Mouse (Mus musculus): ENCODE measurements around the gene Mllt11. TPM values are rescaled to one million over a fixed set of nuclear protein-coding genes. Genes with fewer than 3 reads are reported as not detected.

The Mllt11 gene
- total RNA-seq, 2 experiments from 2014 or later, result 265 to 266 TPM

DNA sequence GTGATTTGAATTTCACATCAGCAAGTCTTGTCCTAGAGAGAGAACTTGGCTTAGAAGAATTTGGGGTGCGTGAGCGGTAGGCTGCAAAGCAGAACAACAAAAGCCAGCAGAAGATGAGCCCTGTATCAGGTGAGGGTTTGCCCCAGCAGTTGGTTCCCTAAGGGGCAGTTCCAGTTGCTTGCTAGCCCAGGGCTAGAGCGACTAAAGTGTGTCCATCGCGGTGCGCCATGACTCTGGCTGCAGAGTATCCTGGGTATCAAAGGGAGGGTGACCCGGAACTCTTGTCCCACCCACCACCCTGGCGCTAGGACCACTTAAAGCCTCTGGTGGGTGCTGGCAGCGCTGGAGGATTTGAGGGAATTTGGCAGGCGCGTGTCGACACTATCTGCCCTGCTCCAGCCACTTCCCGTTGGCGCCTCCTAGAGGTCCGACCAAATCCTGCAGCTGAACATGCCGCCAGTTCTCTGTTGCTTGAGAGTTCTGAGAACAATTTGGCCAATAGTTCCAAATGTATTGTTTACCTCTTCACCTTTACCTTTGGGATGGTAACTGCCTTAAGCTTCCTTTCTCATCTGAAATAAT, 57.9 kb downstream of the Mllt11 start:
- DNase-seq (ENCODE audit: low spot score in 2 of 2), result peak; percentile 79 to 83

DNA sequence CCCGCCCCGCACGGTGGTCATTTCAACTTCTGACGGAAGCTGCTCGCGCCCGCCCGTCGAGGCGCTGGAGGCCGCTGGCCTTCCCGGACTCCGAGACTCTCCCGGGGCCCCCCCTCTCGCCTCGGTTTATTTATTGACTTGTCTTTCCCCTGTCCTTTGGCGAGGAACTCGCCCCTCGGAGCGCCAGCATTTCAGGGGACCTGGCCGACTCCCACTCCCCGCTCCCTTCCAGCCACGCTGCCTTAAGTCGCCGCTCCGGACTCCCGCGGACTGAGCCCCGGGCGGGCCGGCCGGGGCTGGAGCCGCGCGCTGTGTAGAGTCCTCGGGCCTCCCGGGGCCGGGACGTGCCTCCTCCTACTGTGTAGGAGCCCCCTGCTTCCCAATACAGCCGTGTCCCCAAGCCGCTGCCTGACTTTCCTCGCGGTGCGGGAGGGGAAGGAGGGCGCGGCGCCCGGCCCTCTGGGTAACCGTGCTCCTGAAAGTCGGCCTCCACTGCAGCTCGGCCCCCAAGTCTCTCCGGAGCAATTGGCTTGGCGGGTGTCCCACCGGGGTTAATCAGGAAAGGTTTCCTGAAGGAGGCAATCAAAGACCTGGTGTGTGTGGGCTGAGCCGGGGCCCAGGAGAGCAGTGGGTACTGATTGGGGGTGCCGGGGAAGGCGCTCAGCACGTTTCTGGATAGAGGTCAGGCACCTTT, 58.6 kb downstream of the Mllt11 start:
- DNase-seq (ENCODE audit: low spot score in 2 of 2), result no peak

DNA sequence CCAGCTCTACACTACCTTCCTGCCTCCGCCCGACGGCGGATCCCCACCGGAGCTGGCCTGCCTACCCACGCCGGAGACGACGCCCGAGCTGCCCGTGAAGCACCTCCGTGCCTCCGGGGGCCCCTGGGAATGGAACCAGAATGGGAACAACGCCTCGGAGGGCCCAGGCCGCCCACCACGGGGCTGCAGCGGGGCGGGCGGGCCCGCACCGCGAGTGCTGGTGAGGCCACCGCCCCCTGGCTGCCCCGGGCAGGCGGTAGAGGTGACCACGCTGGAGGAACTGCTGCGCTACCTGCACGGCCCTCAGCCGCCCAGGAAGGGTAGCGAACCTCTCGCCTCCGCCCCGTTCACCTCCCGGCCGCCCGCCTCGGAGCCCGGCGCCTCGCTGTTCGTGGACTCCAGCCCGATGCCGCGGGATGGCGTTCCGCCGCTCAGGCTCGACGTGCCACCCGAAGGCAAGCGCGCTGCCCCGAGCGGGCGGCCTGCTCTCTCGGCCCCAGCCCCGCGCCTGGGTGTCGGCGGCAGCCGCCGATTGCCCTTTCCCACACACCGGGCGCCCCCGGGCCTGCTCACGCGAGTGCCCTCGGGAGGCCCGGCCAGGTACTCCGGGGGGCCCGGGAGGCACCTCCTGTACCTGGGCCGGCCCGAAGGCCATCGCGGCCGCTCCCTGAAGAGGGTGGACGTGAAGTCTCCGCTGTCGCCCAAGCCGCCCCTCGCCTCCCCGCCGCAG, 59.3 kb downstream of the Mllt11 start:
- DNase-seq (ENCODE audit: low spot score in 2 of 2), result no peak

DNA sequence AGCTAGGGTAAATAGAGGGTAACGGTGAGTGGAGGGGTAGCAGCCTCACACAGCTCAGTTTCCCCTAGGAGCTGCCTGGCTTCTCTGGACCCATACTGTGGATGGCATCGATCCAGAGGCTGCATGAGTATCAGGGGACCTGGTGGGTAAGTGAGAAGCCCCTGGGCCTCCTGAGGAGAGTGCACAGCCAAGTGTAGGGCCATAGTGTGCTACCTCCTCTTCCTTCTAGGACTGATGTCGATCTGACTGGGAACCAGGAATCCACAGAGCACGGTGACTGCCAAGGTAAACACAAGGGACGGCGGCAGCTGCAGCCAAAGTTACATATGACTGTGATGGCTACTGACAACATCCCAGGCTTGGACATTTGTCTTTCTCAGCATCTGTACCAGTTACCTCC, 60.9 kb downstream of the Mllt11 start:
- DNase-seq (ENCODE audit: low spot score in 2 of 2), result no peak

DNA sequence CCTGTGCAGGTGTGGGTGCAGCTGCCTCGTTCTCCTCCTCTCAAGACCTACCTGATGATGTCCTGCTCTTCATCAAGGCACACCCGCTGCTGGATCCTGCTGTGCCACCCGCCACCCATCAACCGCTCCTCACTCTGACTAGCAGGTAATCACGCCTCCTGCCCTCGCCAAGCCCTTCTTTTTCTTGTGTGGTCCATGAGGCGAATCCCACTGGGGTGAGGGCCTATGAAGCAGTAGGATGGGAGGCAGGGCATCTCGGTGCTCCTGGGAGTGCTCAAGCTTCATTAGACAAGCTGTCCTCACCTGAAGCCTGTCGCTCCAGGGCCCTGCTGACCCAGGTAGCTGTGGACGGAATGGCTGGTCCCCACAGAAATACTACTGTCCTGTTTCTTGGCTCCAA, 62.0 kb downstream of the Mllt11 start:
- DNase-seq (ENCODE audit: low spot score in 2 of 2), result no peak

Other genes with a start within 250 kb of the Mllt11 start
- gene Zfp687, start 216.7 kb downstream of the Mllt11 start, total RNA-seq (2021), result 10 to 100 TPM; 23.1 to 24.6 TPM
- gene Psmd4, start 189.6 kb downstream of the Mllt11 start, total RNA-seq (2021), result 100 to 1,000 TPM; 165 to 171 TPM
- 10 to 100 TPM; 53.1 to 61.1 TPM for gene Pip5k1a, start 125.2 kb downstream of the Mllt11 start, total RNA-seq (2021)
- 10 to 100 TPM; 41.7 to 44.4 TPM for gene Vps72, start 121.1 kb downstream of the Mllt11 start, total RNA-seq (2021)
- gene Tmod4, start 107.7 kb downstream of the Mllt11 start, total RNA-seq (2021), result under 1 TPM in 1 of 2 experiments, not detected in 1; 0.73 TPM
- gene Scnm1, start 98.2 kb downstream of the Mllt11 start, total RNA-seq (2021), result 10 to 100 TPM; 45.3 to 47.6 TPM
- 10 to 100 TPM; 15.8 to 17.1 TPM for gene Lysmd1, start 98.1 kb downstream of the Mllt11 start, total RNA-seq (2021)
- gene Tnfaip8l2, start 89.8 kb downstream of the Mllt11 start, total RNA-seq (2021), result 1 to 10 TPM; 1.5 to 1.6 TPM
- gene Sema6c, start 71.7 kb downstream of the Mllt11 start, total RNA-seq (2021), result 10 to 100 TPM; 24.4 to 27.0 TPM
- gene Gabpb2, start 14.3 kb downstream of the Mllt11 start, total RNA-seq (2021), result 10 to 100 TPM in 1 of 2 experiments, 1 to 10 TPM in 1; 9.6 to 10.4 TPM
- gene Cdc42se1, start 3.4 kb downstream of the Mllt11 start, total RNA-seq (2021), result 10 to 100 TPM; 57.0 to 60.1 TPM
- gene Gm128, start 9.4 kb upstream of the Mllt11 start, total RNA-seq (2021), result under 1 TPM in 1 of 2 experiments, not detected in 1; 0.37 TPM
- under 1 TPM in 1 of 2 experiments, not detected in 1; 0.63 TPM for gene Bnipl, start 19.0 kb upstream of the Mllt11 start, total RNA-seq (2021)
- 10 to 100 TPM; 17.0 to 19.7 TPM for gene Mindy1, start 49.2 kb upstream of the Mllt11 start, total RNA-seq (2021)
- gene Prune1, start 49.9 kb upstream of the Mllt11 start, total RNA-seq (2021), result 10 to 100 TPM; 24.3 to 24.4 TPM
- gene Anxa9, start 75.0 kb upstream of the Mllt11 start, total RNA-seq (2021), result under 1 TPM; 0.59 to 0.91 TPM
- 10 to 100 TPM; 42.0 to 43.5 TPM for gene Cers2, start 82.6 kb upstream of the Mllt11 start, total RNA-seq (2021)
- gene Setdb1, start 125.0 kb upstream of the Mllt11 start, total RNA-seq (2021), result 10 to 100 TPM; 33.1 to 34.7 TPM
- gene 4930558C23Rik, start 170.7 kb upstream of the Mllt11 start, total RNA-seq (2021), result not detected
- gene Arnt, start 202.2 kb upstream of the Mllt11 start, total RNA-seq (2021), result 10 to 100 TPM; 31.1 to 34.7 TPM

Data from left cerebral cortex, adult 18-20 months (tissue).